Mouse (Mus musculus) stomach, postnatal 0 days (tissue): ENCODE data around the gene Ddx39b. TPM values are rescaled to one million over a fixed set of nuclear protein-coding genes. Genes with fewer than 3 reads are reported as not detected.

Experiments
- ATAC-seq: fragments of 200-750 bp; cut with Nextera tagmentation; 2 replicates; pipeline ENCODE4 v1.8.0; 2017; ENCODE audit not compliant: low FRiP score, low TSS enrichment
- DNase-seq: peaks from one replicate; pipeline ENCODE4 v3.0.0-alpha.2; 2016; ENCODE audit warnings: low spot score
- H3K27ac ChIP-seq: fragments of 300-500 bp; sonication (generic); replicated peaks from 2 replicates; pipeline ENCODE4 v1.5.1; 2014; ENCODE audit warnings: mild to moderate bottlenecking, control low read depth
- H3K27me3 ChIP-seq: fragments of 300-500 bp; sonication (generic); 2 replicates; pipeline ENCODE4 v1.6.1; 2014; ENCODE audit warnings: low read length; ENCODE audit not compliant: control insufficient read depth, insufficient read depth
- H3K36me3 ChIP-seq: fragments of 300-500 bp; sonication (generic); 2 replicates; pipeline ENCODE4 v1.6.1; 2014; ENCODE audit warnings: low read length, mixed read lengths; ENCODE audit not compliant: control insufficient read depth, insufficient read depth
- H3K4me1 ChIP-seq: fragments of 300-500 bp; sonication (generic); replicated peaks from 2 replicates; pipeline ENCODE4 v1.6.1; 2014; ENCODE audit warnings: antibody characterized with exemption; ENCODE audit not compliant: control insufficient read depth, insufficient read depth
- H3K4me2 ChIP-seq: fragments of 300-500 bp; sonication (generic); replicated peaks from 2 replicates; pipeline ENCODE4 v1.6.1; 2014; ENCODE audit warnings: low read depth, mild to moderate bottlenecking, control low read depth, moderate library complexity
- H3K4me3 ChIP-seq: fragments of 300-500 bp; sonication (generic); 2 replicates; pipeline ENCODE4 v1.5.1; 2014; ENCODE audit warnings: low read depth, low read length, control low read depth
- H3K9ac ChIP-seq: fragments of 300-500 bp; sonication (generic); 2 replicates; pipeline ENCODE4 v1.6.1; 2014; ENCODE audit warnings: mild to moderate bottlenecking, low read length, control low read depth, mixed read lengths
- H3K9me3 ChIP-seq: fragments of 300-500 bp; sonication (generic); 2 replicates; pipeline ENCODE4 v1.6.1; 2016; ENCODE audit warnings: low read length; ENCODE audit not compliant: control insufficient read depth
- CTCF ChIP-seq: IDR thresholded peaks from 2 replicates; pipeline ENCODE4 v1.5.1; 2016; ENCODE audit warnings: antibody characterized with exemption, low read depth, mild to moderate bottlenecking, moderate library complexity
- EP300 ChIP-seq: optimal IDR thresholded peaks from 2 replicates; pipeline ENCODE3; 2016; ENCODE audit warnings: antibody characterized with exemption
- WGBS: fragments of 180-500 bp; shearing (Covaris S2); extraction: QIAGEN DNeasy Blood & Tissue Kit; methylation state at CpG from one replicate; pipeline ENCODE4 v1.1.7; 2014; 5-methylcytosine and 5-hydroxymethylcytosine counted together
- polyA plus RNA-seq: library from polyadenylated mRNA; unstranded; fragments of >200 nt; fragmentation: Nextera tagmentation; extraction: Ambion mirVana; gene quantifications from 2 replicates; pipeline ENCODE4 v1.2.1, GENCODE M21; 2015

Ddx39b gene
- polyA plus RNA-seq, 1 experiment from 2014 or later = 143 TPM

- ATAC-seq = peak; percentile 34
- peak overlapping the region; percentile 31 for H3K4me3 ChIP-seq
These were observed 16.4 kb downstream of the Ddx39b start for GRCm38 (mm10) chr17:35257824-35258491.

DNA sequence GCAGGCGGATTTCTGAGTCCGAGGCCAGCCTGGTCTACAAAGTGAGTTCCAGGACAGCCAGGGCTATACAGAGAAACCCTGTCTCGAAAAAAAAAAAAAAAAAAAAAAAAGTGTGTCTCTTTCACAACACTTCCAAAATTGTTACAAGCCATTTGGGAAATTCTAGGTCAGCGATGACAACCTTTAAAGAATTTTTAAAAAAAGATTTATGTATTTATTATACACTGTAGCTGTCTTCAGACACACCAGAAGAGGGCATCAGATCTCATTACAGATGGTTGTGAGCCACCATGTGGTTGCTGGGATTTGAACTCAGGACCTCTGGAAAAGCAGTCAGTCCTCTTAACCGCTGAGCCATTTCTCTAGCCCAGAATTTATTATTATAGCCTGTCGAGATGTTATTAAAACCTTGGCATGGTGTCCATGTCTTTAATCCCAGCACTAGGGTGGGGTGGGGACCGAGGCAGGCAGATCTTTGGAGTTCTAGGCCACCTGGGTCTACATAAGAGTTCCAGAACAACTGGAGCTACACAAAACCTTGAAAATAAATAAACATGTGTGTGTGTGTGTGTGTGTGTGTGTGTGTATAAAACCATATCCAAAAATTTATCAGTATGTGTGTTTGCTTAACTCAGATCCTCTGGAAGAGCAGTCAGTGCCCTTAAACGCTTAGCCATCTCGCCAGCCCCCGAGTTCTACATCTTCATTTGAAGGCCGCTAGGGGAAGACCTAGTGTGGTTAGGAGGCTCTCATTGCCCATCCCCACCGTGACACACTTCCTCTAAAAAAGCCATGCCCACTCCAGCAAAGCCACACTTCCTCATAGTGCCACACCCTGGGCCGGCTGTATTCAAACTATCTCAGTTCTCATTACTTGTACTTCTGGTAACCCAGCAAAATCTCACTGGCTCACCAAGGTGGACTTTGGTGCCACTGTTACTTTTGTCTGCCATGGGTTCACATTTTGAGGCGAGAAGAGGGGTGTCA lies 17.2 kb downstream of the Ddx39b start:
- H3K4me3 ChIP-seq = no peak overlapping the region
- ATAC-seq (no peak), DNase-seq (peak; percentile 63)
- H3K36me3 ChIP-seq = no peaks in the 10 kb centered on the region
- H3K27ac ChIP-seq = no peak overlapping the region
- no peaks in the 10 kb centered on the region for H3K4me1 ChIP-seq
- H3K9ac ChIP-seq = no peak overlapping the region
- TF ChIP-seq CTCF = peak; percentile 20; the same call in 1 of the 2 replicates
- no peak for TF ChIP-seq EP300
- no peak overlapping the region for H3K4me2 ChIP-seq
- no peaks in the 10 kb centered on the region for H3K27me3 ChIP-seq
- H3K9me3 ChIP-seq = no peaks in the 10 kb centered on the region
- WGBS = 44% methylated on average over 13 of the region's 14 CpGs

More at GRCm38 (mm10) chr17:35257824-35258491, 16.4 kb downstream of the Ddx39b start:
- TF ChIP-seq EP300 = no peak
- TF ChIP-seq CTCF = peak; percentile 90
- H3K4me2 ChIP-seq = peak overlapping the region; percentile 53
- 9% methylated on average over 17 of the region's 17 CpGs for WGBS
- DNase-seq = peak; percentile 91
- H3K9me3 ChIP-seq = no peaks in the 10 kb centered on the region
- no peaks in the 10 kb centered on the region for H3K4me1 ChIP-seq
- H3K27ac ChIP-seq = no peak overlapping the region
- peak overlapping the region; percentile 47; the same call in 1 of the 2 replicates for H3K9ac ChIP-seq
- H3K27me3 ChIP-seq = no peaks in the 10 kb centered on the region
- 0 out of 2 replicates have a peak, but pooled peaks cover 2% of the 10 kb centered on the region for H3K36me3 ChIP-seq

GRCm38 (mm10) chr17:35259621-35260020 lies 18.1 kb downstream of the Ddx39b start:
- no peaks in the 10 kb centered on the region for H3K4me1 ChIP-seq
- no peak overlapping the region for H3K4me2 ChIP-seq
- H3K27me3 ChIP-seq = no peaks in the 10 kb centered on the region
- H3K36me3 ChIP-seq = no peaks in the 10 kb centered on the region
- WGBS = 56% methylated on average over 4 of the region's 4 CpGs
- DNase-seq = no peak
- no peak overlapping the region for H3K27ac ChIP-seq
- H3K9me3 ChIP-seq = no peaks in the 10 kb centered on the region
- TF ChIP-seq EP300 (no peak), CTCF (no peak)
- H3K9ac ChIP-seq = no peak overlapping the region
- no peak overlapping the region for H3K4me3 ChIP-seq
- ATAC-seq = no peak

GRCm38 (mm10) chr17:35261651-35262050 lies 20.1 kb downstream of the Ddx39b start:
- Histone ChIP-seq H3K9me3 (no peaks in the 10 kb centered on the region), H3K9ac (no peak overlapping the region), H3K4me2 (no peak overlapping the region), H3K27ac (no peak overlapping the region), H3K4me3 (no peak overlapping the region), H3K4me1 (no peaks in the 10 kb centered on the region), H3K36me3 (no peaks in the 10 kb centered on the region), H3K27me3 (no peaks in the 10 kb centered on the region)
- 68% methylated on average over 13 of the region's 13 CpGs for WGBS
- DNase-seq (no peak), ATAC-seq (no peak)
- TF ChIP-seq CTCF (no peak), EP300 (no peak)

- TF ChIP-seq EP300 (no peak), CTCF (no peak)
- DNase-seq (peak; percentile 96), ATAC-seq (peak; percentile 91)
- Histone ChIP-seq H3K4me3 (peak within 1 kb of the TSS; percentile 70), H3K9ac (peak within 1 kb of the TSS; percentile 74), H3K9me3 (no peaks in the 10 kb centered on the region), H3K27me3 (no peaks in the 10 kb centered on the region), H3K27ac (peak within 1 kb of the TSS; percentile 77), H3K4me1 (no peaks in the 10 kb centered on the region), H3K36me3 (no peaks in the 10 kb centered on the region), H3K4me2 (peak within 1 kb of the TSS; percentile 100)
- WGBS = 1% methylated on average over 69 of the region's 73 CpGs
These were observed 21.3 kb downstream of the Ddx39b start, which contains the start of gene H2-D1 for GRCm38 (mm10) chr17:35262664-35263522. Gene H2-D1 (plus strand): TSS chr17:35262730.
